Mouse (Mus musculus): Measurements from ENCODE around the gene Cage1. TPM values are rescaled to one million over a fixed set of nuclear protein-coding genes. Genes with fewer than 3 reads are reported as not detected.

Cage1 gene
- total RNA-seq (2021): 1 to 10 TPM; 2.3 to 2.4 TPM
- long read RNA-seq, experiment 1, partial matches to known transcripts: 0 of 4 reads
- long read RNA-seq, experiment 1, other reads (novel, unspliced or antisense): 3 of 4 reads
- long read RNA-seq, experiment 2: 0 reads

DNA sequence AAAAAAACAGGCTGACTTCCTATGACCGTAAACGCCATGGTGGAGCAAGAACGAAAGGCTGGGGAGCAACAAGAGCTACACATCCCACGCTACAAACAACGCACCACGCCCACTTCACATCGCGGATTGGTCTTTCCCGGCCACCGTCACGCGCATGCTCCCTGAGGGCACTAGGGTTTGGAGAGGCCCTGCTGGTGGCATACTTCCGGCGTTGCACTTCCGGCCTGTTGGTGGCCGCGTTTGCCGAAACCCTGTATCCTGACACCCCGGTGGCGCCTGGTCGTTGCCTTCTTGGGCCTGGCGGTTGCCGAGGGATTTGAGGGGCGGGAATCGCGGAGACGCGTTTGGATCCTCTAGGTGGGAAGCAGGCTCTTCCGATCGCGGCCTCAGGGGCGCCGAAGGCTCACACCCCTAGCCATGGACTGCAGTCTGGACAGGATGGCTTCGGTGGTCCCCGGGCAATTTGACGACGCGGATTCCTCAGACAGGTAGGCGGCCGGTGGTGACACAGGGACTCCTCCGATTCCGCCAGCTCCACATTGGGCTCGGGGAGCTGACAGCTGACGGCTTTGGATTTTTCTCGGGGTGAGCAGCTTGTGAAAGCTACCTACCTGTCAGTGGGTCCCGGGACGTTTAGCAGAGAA is at the start of gene Cage1:
TSS of gene Cage1 (minus strand) at position 26 of the 644 bp plus-strand sequence.
- peak; percentile 97 to 99 for DNase-seq

DNA sequence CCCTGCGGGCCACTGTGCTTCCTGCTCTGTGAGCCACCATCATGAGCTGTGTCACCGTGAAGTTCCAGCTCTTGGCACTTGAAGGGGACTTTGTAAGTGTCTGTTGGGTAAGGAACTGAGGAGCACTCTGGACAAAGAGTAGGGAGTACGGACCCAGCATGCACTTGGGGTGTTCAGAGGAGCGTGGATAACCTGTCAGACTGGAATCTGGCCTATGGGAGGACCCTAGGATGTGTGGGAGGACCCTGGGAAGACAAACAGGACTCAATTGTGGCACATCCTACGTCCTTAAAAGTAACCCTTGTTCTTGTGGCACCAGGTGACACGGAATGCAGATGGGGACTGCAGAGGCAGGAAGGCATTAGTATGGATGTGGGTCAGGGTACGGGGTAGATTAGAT is 44.3 kb upstream of the Cage1 start:
- no peak for DNase-seq

DNA sequence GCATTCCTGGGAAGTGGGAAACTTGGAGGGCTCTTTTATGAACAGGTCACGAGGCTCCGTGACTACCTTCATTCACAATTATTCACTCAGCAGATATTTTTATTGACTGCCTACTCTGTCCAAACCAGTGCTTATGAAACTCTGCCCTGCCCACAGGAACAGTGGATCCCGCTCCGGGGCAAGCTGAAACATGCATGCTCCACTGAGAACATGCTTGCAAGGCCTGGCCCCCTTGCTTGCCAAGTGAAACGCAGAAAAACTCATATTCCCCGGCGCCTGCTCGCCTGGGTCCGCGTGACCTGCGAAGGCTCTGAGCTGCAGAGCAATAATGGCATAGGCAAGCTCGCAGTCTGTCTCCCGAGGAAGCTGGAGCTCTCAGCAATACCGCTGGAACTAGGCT is 43.9 kb upstream of the Cage1 start:
- no peak for DNase-seq

DNA sequence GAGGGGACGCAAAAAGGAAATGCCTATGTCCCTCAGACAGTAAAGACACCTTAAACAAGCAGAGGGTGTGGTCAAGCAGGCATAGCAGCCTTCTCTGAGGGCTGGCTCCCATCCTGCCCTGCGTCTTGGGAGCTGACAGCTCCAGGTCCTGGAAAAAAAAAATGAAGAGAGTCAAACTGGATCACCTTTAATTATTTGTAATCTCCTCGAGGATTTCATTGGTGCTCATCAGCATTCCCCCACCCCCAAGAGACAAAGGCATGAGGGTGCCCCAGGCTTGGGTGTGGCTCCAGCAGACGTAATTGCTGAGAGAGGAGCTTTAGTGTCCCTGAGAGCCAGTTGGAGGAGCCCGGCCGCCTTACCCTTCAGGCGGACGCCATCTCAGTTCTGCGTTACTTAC is 43.1 kb upstream of the Cage1 start:
- DNase-seq: no peak

DNA sequence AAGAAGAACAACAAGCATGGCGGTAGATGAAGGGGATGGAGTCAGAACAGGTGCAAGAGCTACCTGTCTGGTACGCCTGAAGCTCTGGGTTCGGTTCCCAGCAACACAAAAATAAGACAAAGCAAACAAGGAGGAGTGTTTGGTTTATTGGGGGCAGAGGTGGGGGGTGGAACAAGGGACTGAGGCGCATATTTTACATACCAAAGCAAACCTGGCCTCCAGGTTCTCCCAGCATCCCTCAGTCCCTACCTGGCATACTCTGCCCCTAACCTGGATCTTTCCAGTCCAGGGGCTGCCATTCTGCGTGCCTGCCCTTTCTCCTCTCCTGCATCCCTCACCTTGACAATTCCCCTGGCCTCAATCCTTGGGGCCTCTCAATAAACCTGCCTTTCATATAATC is 42.5 kb upstream of the Cage1 start:
- DNase-seq: no peak

DNA sequence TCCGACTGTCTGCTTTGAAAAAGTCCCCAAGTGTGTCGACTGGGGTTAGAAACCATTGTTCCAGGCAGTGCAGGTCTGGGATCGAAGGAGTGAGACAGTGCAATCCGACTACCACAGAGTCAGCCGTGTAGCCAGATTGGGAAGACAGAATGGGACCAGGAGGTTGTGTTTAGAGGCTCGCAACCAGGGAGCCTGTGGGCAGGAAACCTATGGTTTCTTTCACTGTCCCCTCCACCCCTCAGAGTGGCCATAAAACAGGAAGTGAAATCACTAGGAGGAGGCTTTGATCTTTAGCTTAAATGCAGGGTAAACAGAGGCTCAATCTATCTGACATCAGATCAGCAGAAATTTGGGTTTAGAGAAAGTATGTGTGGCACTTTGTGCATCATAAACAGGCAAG is 42.0 kb upstream of the Cage1 start:
- DNase-seq: no peak

DNA sequence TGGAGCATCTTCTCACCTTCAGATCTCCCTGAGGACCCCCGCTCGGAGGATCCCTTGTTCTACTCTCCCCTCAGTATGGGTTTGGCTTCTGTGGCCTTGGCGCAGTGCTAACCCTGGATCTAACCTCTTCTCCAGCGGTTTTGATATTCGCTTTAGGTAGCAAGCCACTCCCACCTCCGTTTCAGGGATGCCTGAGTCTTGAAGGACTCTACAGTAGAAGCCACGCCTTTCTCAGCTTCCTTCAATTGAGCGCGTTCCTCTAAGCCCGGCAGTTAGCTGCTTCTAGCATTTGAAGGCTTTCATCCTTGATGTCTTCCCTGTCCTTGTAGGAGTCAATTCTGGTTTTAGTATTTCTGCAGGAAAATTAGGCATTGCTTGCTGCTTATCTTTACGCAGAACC is 40.2 kb upstream of the Cage1 start:
- no peak for DNase-seq

DNA sequence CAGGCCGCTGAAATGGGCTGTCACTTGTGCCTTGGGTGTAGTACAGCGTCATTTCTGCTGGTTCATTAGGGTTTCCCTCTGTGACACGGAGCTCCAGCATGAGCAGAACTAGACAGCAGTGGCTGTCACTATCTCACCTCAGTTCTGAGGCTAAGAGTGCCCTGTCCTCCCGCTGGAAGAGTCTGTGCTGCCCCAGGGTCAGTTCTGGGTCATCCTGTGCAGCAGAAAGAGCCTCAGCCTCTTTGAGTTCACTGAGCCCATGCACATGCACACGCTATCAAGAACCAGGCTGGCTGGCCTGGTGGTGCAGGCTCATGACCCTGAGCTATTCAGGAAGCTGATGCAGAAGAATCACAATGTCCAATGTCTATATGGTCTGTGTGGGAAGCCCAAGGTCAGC is 37.5 kb upstream of the Cage1 start:
- no peak for DNase-seq

DNA sequence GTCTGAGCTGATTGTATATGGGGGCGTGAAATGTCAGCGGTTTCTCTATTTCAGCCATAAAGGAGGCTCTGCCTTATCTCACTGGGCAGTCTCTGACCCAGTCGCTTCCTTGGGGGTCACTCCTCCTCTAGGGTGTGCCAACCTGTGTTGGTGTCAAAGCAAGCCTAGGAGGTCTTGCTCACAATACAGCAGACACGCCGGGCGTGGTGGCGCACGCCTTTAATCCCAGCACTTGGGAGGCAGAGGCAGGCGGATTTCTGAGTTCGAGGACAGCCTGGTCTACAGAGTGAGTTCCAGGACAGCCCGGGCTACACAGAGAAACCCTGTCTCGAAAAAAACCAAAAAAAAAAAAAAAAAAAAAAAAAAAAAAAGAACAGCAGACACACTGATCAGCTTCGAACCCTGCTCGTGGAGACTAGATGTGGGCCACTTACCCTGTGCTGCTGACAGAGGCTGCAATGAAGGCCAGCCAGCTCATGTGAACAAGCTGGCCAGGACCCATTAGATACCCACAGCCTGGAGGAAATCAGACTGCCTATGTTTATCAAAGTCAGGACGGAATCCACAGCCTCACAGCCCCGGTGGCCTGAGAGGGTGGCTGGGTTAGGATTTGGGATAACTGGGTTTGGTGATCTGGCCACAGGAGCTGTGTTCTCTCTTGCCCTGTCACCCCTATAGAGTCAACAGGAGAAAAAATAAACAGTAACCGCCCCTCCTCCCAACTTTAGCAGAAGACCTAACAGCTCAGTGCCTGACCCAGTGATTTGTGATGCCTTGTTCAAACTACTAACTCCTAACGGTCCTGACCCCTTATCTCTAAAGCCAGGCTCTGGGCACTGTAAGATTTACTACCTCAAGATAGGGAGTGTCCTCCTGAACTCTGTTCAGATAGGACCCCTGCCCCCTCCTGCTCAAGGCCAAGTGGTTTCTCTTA is 36.8 kb upstream of the Cage1 start:
- DNase-seq: peak; percentile 27 to 34

DNA sequence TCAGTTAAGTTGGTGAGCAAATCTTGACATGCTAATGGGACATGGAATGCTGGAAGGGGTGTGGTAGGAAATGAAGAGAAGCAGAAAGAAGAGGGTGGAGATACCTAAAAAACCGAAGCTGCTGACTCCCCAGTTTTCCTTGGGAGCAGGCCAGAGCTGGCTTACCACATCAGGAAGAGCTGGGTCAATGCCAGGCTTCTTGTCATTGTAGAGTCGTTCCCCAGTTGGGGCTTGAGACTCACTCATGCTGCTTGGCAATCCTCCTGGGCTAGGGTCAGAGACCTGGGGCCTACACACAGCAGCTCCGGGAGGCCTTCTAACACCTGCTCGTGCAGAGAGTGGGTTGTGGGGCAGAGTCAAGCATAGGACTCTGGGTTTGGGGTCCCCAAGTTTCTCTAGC is 34.1 kb upstream of the Cage1 start:
- peak; percentile 55 to 60 for DNase-seq

DNA sequence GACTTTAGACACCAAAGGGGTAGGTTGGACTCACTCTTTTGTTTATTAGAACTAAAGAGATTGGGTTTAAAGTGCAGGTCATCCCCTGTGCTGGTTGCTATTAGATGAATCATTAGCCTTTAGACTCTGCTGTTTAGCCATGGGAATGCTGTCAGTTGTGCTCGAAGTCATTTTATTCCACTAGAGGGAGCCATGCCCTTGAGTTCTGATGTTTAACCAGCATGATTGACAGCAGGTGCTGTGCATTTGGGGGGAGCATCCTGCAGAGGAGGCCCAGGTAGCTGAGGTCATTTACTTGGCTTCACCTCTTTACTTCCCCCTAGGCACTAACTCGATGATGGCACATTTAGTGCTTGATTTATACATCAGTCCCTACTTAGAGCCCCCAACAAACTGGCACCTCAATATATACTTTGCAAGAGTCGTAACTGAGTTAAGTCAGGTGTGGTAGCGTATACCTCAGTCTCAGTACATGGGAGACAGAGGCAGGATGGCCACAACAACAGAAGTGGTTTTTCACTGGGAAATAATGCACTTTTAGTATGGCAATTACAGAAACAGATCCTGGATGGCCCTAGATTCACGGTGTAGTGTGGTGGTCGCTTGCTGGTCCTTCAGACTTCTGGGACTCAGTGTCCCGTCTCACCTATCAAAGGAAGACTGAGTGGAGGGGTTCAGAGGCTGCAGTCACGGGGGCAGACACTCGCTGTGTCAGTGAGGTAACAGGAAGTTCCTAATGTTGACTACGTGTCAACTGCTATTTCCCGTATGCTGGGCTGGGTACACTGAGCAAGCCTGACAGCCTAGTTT is 28.2 kb upstream of the Cage1 start:
- peak; percentile 52 to 75 for DNase-seq

DNA sequence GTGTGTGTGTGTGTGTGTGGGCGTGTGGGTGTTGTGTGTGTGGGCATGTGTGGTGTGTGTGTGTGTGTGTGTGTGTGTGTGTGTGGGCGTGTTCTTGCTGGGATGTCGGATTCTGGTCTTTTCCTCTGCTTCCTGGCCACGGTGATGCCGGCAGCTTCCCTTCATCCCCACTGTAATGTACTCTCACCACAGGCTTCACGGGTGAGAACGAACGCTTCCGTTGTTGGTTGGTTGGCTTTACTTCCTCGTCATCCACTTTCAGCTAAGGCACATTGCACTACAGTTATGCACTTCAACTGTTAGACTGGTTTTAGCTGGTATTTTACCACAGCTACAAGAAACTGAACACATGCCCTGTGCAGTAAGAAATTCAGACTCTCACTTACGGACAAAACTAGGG is 25.8 kb upstream of the Cage1 start:
- DNase-seq: no peak

DNA sequence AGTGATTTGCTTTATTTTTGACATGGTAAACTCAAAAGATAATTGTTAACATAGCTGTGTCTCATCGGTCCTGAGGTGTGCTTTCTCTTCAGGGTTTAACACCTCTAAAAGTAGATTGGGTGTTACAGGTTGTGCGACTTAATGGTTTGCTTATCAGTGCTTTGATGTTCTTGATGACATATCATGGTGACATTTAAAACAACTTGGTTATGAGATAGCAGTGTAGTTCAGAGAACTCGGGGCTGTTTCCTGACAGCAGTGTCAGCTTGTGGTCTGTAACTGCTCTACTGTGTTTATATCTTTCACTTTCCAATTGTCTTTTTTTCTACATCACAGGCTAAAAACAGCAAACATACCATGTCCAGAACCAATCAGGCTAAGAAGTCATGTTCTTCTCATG is 13.0 kb upstream of the Cage1 start:
- DNase-seq: no peak

DNA sequence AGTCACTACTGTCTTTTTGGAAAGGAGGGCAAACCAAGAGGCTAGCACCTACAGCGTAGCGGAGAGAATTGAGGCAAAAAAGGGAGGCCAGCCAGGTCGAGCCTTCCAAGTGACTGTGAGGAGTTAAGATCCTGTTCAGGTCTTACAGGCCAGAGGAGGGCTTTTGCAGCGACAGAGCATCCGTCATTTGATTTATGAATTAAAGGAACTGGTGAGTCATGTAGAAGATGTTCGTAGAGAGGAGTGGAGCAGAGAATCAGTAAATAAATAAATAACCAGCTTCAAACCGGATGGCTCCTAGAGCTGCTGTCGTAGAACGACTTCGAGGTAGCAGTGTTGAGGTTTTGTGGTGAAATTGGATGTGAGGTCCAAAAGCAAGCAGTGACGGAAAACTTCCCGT is 942 bp upstream of the Cage1 start:
- peak in 1 of 2 experiments; percentile 8 for DNase-seq

DNA sequence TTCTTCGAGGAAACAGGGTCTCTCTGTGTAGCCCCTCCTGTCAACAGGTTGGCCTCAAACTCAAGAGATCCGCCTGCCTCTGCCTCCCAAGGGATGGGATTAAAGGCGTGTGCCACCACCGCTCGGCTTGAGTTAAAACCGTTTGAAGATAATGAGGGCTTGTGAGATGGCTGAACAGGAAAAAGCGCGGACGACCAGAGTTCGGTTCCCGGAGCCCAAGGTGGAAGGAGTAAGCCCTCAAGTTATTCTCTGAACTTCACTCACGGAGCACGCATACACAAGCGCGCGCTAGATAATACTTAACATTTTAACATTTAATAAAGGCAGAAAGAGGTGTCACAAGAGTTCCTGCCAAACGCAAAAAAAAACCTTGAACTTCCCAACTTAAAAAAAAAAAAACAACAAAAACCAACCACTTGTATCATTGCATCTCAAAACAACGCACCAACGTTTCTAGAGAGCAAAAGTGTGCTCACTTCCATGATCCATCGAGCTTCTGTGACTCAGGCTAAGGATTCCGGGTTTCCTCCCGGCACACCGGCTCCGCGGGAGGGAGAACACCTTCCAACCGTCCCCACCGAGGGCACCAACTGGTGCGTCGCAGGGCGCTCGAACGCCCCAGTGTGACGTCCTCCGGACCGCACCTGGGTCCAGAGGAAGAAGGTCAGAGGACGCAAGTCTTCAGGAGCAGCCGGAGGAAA is 376 bp downstream of the Cage1 start, which contains the start of gene Riok1:
TSS of gene Riok1 (plus strand) at position 653 of the 701 bp plus-strand sequence.
- DNase-seq: peak in 1 of 2 experiments; percentile 2

DNA sequence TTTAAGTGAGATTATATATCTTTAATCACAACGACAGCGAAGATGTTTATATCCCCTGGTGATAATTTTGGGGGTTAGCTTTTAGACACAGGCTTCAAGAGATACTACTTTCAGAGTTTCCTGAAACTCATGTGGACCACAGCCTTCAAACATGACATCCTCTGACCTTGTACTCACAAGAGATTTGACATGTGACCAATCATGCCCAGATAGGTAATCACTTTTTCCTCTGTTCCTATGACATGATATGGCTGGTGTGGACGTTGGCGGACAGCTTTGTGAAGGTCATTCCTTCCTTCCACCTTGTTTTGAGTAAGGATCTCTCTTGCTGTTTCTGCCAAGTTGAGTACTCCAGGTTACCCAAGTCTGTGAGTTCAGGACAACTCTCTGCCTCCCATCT is 8.5 kb downstream of the Cage1 start:
- no peak for DNase-seq

DNA sequence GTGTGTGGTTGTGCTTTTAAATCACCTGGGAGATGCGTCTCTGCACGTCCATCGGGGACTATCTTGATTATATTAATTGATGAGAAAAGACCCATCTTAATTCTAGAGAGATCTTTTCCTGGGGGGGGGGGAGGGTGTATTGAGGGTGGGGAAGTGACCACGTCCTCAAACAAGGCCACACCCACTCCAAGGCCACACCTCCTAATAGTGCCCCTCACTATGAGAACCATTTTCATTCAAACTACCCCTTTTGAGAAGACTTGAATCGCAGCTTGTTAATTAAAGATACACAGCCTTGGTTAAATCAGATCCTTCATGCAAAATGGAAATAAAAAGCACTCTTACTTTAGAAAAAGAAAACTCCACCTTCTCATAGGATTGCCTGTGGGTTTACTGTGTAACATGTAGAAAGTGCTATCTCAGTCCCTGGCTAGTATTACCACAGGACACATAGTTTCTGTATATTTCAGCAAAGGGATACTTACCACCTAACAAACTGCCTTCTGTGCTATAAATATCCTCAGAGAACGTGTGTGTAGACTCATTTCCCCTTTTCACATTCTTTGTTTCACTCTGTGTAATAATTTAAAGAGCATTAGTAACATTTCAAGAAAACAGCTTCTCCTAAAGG is 9.1 kb downstream of the Cage1 start:
- DNase-seq: no peak

DNA sequence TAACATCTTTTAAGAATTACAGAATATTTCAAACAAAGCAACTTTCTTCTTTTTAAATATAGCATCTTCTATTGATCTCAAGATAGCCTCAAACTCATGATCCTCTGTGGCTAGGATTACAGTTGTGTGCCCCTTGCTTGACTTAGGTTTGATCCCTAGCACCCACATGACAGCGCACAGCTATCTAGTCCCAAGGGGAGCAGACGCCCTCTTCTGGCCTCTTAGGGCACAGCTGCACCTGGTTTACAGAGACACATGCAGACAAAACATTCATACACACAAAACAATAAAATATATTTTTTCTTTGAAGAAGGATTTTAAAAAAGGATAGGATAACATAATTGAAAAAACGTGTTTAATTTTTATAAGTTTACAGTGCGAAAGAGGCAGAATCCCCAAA is 11.0 kb downstream of the Cage1 start:
- DNase-seq: no peak

DNA sequence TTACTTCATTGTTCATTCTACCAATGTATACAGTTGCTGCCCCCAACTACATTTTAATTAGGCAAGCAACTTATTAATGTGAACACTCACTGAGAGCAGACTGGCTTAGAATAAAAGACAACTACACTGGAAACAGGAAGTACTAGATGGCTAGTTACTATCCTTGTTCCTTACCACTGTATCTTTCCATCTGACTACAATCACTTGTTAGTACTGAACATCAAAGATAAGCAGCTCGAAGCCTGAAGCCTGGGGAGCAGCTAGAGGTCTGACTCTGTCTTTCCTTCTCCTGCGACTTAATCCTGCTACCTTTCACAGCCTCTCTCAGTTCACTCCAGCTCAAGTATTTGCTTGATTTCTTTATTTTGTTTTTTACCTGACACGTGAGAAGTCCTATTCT is 18.1 kb downstream of the Cage1 start:
- no peak for DNase-seq

DNA sequence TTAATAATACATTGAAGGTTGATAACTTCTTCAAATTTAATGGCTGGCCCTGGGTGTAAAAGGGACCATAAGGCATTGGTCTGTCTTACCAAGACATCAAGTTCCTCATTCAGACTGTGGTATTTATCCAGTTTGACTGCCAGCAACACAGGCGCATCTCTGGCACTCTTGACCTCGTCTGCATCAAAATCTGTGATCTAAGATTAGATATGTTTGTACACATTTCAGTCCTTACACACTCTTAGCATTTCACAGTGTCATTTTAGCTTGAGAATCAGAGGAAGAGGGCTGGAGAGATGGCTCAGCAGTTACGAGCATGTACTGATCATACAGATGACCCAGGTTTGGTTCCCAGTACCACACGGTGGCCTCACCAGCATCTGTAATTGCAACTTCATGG is 21.3 kb downstream of the Cage1 start:
- DNase-seq: no peak

DNA sequence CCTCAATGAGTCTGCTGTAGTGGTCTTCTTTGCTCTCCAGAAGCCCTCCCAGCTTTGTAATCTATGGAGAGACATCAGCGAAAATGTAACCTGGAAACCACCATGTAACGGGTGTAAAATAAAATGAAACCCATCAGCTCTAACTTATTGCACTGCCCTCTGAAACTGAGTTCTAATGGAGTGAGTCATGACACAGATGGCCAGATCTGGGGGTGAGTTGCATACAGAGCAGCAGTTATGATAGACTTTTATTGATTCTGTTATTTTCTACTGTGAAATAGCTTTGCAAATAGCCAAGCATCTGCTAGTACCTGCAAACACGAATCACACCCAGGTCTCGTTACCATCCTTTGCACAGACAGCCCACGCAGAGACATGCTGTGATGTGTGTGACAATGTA is 24.4 kb downstream of the Cage1 start:
- no peak for DNase-seq

Measured in heart, adult 18-20 months (tissue).